Mouse (Mus musculus) MEL (cell line): Measurements from ENCODE around the gene 1700020N01Rik. TPM values are rescaled to one million over a fixed set of nuclear protein-coding genes. Genes with fewer than 3 reads are reported as not detected.

Experiments
- DNase-seq: peaks from one replicate; pipeline ENCODE4 v3.0.0; 2011; ENCODE audit warnings: low read depth, low spot score
- H3K27ac ChIP-seq: 2 replicates; pipeline ENCODE4 v1.5.1; 2012; ENCODE audit warnings: low read depth, mild to moderate bottlenecking, control low read depth, low read length, moderate library complexity; ENCODE audit not compliant: control insufficient read depth
- H3K27me3 ChIP-seq, 2 experiments: fragments of 150-350 bp in 1 of 2; sonication (generic) in 1 of 2; 2 replicates each; pipeline ENCODE4 v1.6.1; 2012; ENCODE audit warnings: low read length in 2 of 2, mild to moderate bottlenecking in 2 of 2, improper control_type of control experiment in 1 of 2, moderate library complexity in 1 of 2; ENCODE audit not compliant: insufficient read depth in 2 of 2, control insufficient read depth in 1 of 2
- H3K36me3 ChIP-seq, 2 experiments: 2 replicates each; pipeline ENCODE4 v1.6.1; 2012 to 2014; ENCODE audit warnings: low read length in 2 of 2, improper control_type of control experiment in 1 of 2, inconsistent platforms in 1 of 2, mild to moderate bottlenecking in 1 of 2; ENCODE audit not compliant: insufficient read depth in 2 of 2, control insufficient read depth in 1 of 2
- H3K4me1 ChIP-seq, 2 experiments: fragments of 150-350 bp in 1 of 2; sonication (generic) in 1 of 2; 2 replicates each; pipeline ENCODE4 v1.6.1; 2012; ENCODE audit warnings: low read length in 2 of 2, improper control_type of control experiment in 1 of 2, mild to moderate bottlenecking in 1 of 2; ENCODE audit not compliant: insufficient read depth in 2 of 2, control insufficient read depth in 1 of 2
- H3K4me3 ChIP-seq, 2 experiments: fragments of 150-350 bp in 1 of 2; sonication (generic) in 1 of 2; 2 replicates each; pipeline ENCODE4 v1.5.1; 2012; ENCODE audit warnings: low read depth in 2 of 2, low read length in 2 of 2, mild to moderate bottlenecking in 2 of 2, moderate library complexity in 2 of 2, control low read depth in 1 of 2, improper control_type of control experiment in 1 of 2; ENCODE audit not compliant: control insufficient read depth in 1 of 2, insufficient read depth in 1 of 2
- H3K79me2 ChIP-seq: 2 replicates; pipeline ENCODE4 v1.6.1; 2012; ENCODE audit warnings: mild to moderate bottlenecking, low read length, moderate library complexity; ENCODE audit not compliant: control insufficient read depth, poor library complexity, insufficient read depth
- H3K9ac ChIP-seq: 2 replicates; pipeline ENCODE4 v1.6.1; 2012; ENCODE audit warnings: low read depth, mild to moderate bottlenecking, control low read depth, low read length, moderate library complexity; ENCODE audit not compliant: control insufficient read depth, poor library complexity, severe bottlenecking
- H3K9me3 ChIP-seq: fragments of 150-350 bp; sonication (generic); replicated peaks from 2 replicates; pipeline ENCODE4 v1.6.1; 2012; ENCODE audit warnings: mild to moderate bottlenecking, low read length, improper control_type of control experiment, moderate library complexity; ENCODE audit not compliant: insufficient read depth
- CHD1 ChIP-seq: IDR thresholded peaks from 2 replicates; pipeline ENCODE4 v1.6.1; 2012; ENCODE audit warnings: low read depth, mild to moderate bottlenecking, inconsistent platforms, low read length, improper control_type of control experiment
- CTCF ChIP-seq, 3 experiments: IDR thresholded peaks in 2 of 3; conservative IDR thresholded peaks in 1 of 3; 2 replicates each; pipeline ENCODE4 v1.5.1; 2011 to 2012; ENCODE audit warnings: low read length in 3 of 3, low read depth in 2 of 3, mild to moderate bottlenecking in 2 of 3, improper control_type of control experiment in 1 of 3, inconsistent platforms in 1 of 3, mixed read lengths in 1 of 3, moderate library complexity in 1 of 3; ENCODE audit not compliant: control insufficient read depth in 1 of 3, insufficient read depth in 1 of 3, poor library complexity in 1 of 3, severe bottlenecking in 1 of 3
- HCFC1 ChIP-seq: IDR thresholded peaks from 2 replicates; pipeline ENCODE4 v1.6.1; 2012; ENCODE audit warnings: low read depth, mild to moderate bottlenecking, inconsistent platforms, low read length, improper control_type of control experiment, moderate library complexity
- JUND ChIP-seq: IDR thresholded peaks from 2 replicates; pipeline ENCODE4 v1.6.1; 2011; ENCODE audit warnings: low read depth, mild to moderate bottlenecking, improper control_type of control experiment, low read length
- KAT2A ChIP-seq: conservative IDR thresholded peaks from 2 replicates; pipeline ENCODE4 v1.6.1; 2012; ENCODE audit warnings: low read depth, low read length, improper control_type of control experiment, inconsistent platforms
- MEF2A ChIP-seq: IDR thresholded peaks from 2 replicates; pipeline ENCODE4 v1.6.1; 2014; ENCODE audit warnings: low read depth, mild to moderate bottlenecking, inconsistent platforms, low read length, improper control_type of control experiment; ENCODE audit not compliant: poor library complexity, insufficient replicate concordance, severe bottlenecking; ENCODE audit errors: extremely low read depth
- MYB ChIP-seq: IDR thresholded peaks from 2 replicates; pipeline ENCODE4 v1.6.1; 2011; ENCODE audit warnings: mild to moderate bottlenecking, low read depth, low read length, improper control_type of control experiment
- NELFE ChIP-seq: IDR thresholded peaks from 2 replicates; pipeline ENCODE4 v1.6.1; 2011; ENCODE audit warnings: low read depth, low read length, improper control_type of control experiment
- NRF1 ChIP-seq: IDR thresholded peaks from 2 replicates; pipeline ENCODE4 v1.6.1; 2014; ENCODE audit warnings: low read depth, mild to moderate bottlenecking, inconsistent platforms, low read length, improper control_type of control experiment, moderate library complexity; ENCODE audit not compliant: poor library complexity, insufficient read depth, severe bottlenecking
- POLR2AphosphoS2 ChIP-seq: IDR thresholded peaks from 2 replicates; pipeline ENCODE4 v1.6.1; 2011; ENCODE audit warnings: low read length, improper control_type of control experiment
- TAL1 ChIP-seq: IDR thresholded peaks from 2 replicates; pipeline ENCODE4 v1.6.1; 2012; ENCODE audit warnings: mild to moderate bottlenecking, inconsistent platforms, low read length, moderate library complexity, mixed read lengths
- TBP ChIP-seq: IDR thresholded peaks from 2 replicates; pipeline ENCODE4 v1.8.0; 2011; ENCODE audit warnings: low read depth, low read length, improper control_type of control experiment
- UBTF ChIP-seq: IDR thresholded peaks from 2 replicates; pipeline ENCODE4 v1.6.1; 2012; ENCODE audit warnings: low read depth, mild to moderate bottlenecking, inconsistent platforms, low read length, improper control_type of control experiment, moderate library complexity, borderline replicate concordance; ENCODE audit not compliant: insufficient read depth
- USF1 ChIP-seq: IDR thresholded peaks from 2 replicates; pipeline ENCODE4 v1.6.1; 2014; ENCODE audit warnings: low read depth, mild to moderate bottlenecking, inconsistent platforms, low read length, improper control_type of control experiment, moderate library complexity
- ZC3H11A ChIP-seq: IDR thresholded peaks from 2 replicates; pipeline ENCODE4 v1.6.1; 2012; ENCODE audit warnings: low read depth, mild to moderate bottlenecking, inconsistent platforms, low read length, improper control_type of control experiment
- ZMIZ1 ChIP-seq: IDR thresholded peaks from 2 replicates; pipeline ENCODE4 v1.6.1; 2012; ENCODE audit warnings: low read depth, mild to moderate bottlenecking, inconsistent platforms, low read length, improper control_type of control experiment, moderate library complexity
- ZNF384 ChIP-seq: IDR thresholded peaks from 2 replicates; pipeline ENCODE4 v1.6.1; 2012; ENCODE audit warnings: low read depth, mild to moderate bottlenecking, inconsistent platforms, low read length, improper control_type of control experiment
- polyA plus RNA-seq, 2 experiments: library from polyadenylated mRNA; stranded (reverse) in 1 of 2; unstranded in 1 of 2; fragments of >175 nt in 1 of 2; fragments of >200 nt in 1 of 2; gene quantifications; 2 replicates each; pipeline versions ENCODE4 v1.2.1 to v1.2.4; 2012; ENCODE audit warnings: low replicate concordance in 2 of 2, low read depth in 1 of 2; ENCODE audit not compliant: insufficient read length in 2 of 2, insufficient read depth in 1 of 2, missing spikeins in 1 of 2
- total RNA-seq: library from RNA; depleted of rRNA; stranded (reverse); fragments of 300-350 nt; gene quantifications from 2 replicates; pipeline ENCODE4 v1.2.3, GENCODE M21; 2012

Gene 1700020N01Rik
- total and polyA plus RNA-seq, 3 experiments, result 0.60 TPM; not detected in 2

- Histone ChIP-seq H3K4me3 (no peak overlapping the region), H3K4me1 (no peaks in the 10 kb centered on the region), H3K9ac (no peak overlapping the region), H3K36me3 (no peaks in the 10 kb centered on the region), H3K9me3 (no peaks in the 10 kb centered on the region), H3K27ac (no peak overlapping the region), H3K27me3 (peaks cover 2 to 7% of the 10 kb centered on the region in 2 experiments; a peak in 3 of 4 replicates), H3K79me2 (no peaks in the 10 kb centered on the region)
- DNase-seq, result no peak
- no peak for TF ChIP-seq KAT2A
- TF ChIP-seq HCFC1, result no peak
- TF ChIP-seq NELFE, result no peak
- TF ChIP-seq USF1, result no peak
- TF ChIP-seq UBTF, result no peak
- TF ChIP-seq NRF1, result no peak
- TF ChIP-seq TBP, result no peak
- TF ChIP-seq MYB, result no peak
- TF ChIP-seq POLR2AphosphoS2, result no peak
- no peak for TF ChIP-seq JUND
These were observed 15.1 kb upstream of the 1700020N01Rik start for GRCm38 (mm10) chr10:21577798-21578197.

GRCm38 (mm10) chr10:21581546-21581945, 11.4 kb upstream of the 1700020N01Rik start:
- Histone ChIP-seq H3K4me3 (no peak overlapping the region), H3K79me2 (no peaks in the 10 kb centered on the region), H3K36me3 (no peaks in the 10 kb centered on the region), H3K9ac (no peak overlapping the region), H3K27me3 (peaks cover 9 to 20% of the 10 kb centered on the region in 2 experiments), H3K27ac (no peak overlapping the region), H3K9me3 (no peaks in the 10 kb centered on the region), H3K4me1 (no peaks in the 10 kb centered on the region)
- TF ChIP-seq NELFE, result no peak
- no peak for TF ChIP-seq ZC3H11A
- no peak for TF ChIP-seq CTCF (IDR thresholded peaks at IDR 0.05 in 2 of 3, conservative IDR thresholded peaks at IDR 0.05 in 1 of 3; ENCODE audit: control insufficient read depth in 1 of 3, insufficient read depth in 1 of 3, low read depth in 2 of 3, low read length in 3 of 3, poor library complexity in 1 of 3, severe bottlenecking in 1 of 3)
- TF ChIP-seq TAL1, result no peak
- TF ChIP-seq ZNF384, result no peak
- TF ChIP-seq CHD1, result no peak
- TF ChIP-seq MEF2A, result no peak
- no peak for TF ChIP-seq HCFC1
- no peak for TF ChIP-seq ZMIZ1
- no peak for DNase-seq
